Mouse (Mus musculus) hindbrain, embryonic 12.5 days (tissue): ENCODE results near the gene Vmn1r33. TPM values are rescaled to one million over a fixed set of nuclear protein-coding genes. Genes with fewer than 3 reads are reported as not detected.
"Not testable (repeated sequence)": the region's sequence is repeated elsewhere in the genome, so short reads cannot be mapped to it uniquely, and the experiment has no call there.

Source experiments
- ATAC-seq: fragments of 200-750 bp; cut with Nextera tagmentation; 2 replicates; pipeline ENCODE4 v1.8.0; 2017; ENCODE audit warnings: moderate TSS enrichment; ENCODE audit not compliant: low FRiP score
- H3K27ac ChIP-seq: fragments of 300-500 bp; sonication (generic); 2 replicates; pipeline ENCODE4 v1.5.1; 2016; ENCODE audit warnings: mild to moderate bottlenecking
- H3K27me3 ChIP-seq: fragments of 300-500 bp; sonication (generic); 2 replicates; pipeline ENCODE4 v1.6.1; 2016; ENCODE audit warnings: mild to moderate bottlenecking
- H3K36me3 ChIP-seq: fragments of 300-500 bp; sonication (generic); 2 replicates; pipeline ENCODE4 v1.6.1; 2016; ENCODE audit warnings: mild to moderate bottlenecking
- H3K4me1 ChIP-seq: fragments of 300-500 bp; sonication (generic); 2 replicates; pipeline ENCODE4 v1.6.1; 2016
- H3K4me2 ChIP-seq: fragments of 300-500 bp; sonication (generic); replicated peaks from 2 replicates; pipeline ENCODE4 v1.6.1; 2016; ENCODE audit warnings: mild to moderate bottlenecking
- H3K4me3 ChIP-seq: fragments of 300-500 bp; sonication (generic); 2 replicates; pipeline ENCODE4 v1.5.1; 2016; ENCODE audit warnings: mild to moderate bottlenecking
- H3K9ac ChIP-seq: fragments of 300-500 bp; sonication (generic); 2 replicates; pipeline ENCODE4 v1.6.1; 2016; ENCODE audit warnings: mild to moderate bottlenecking, moderate library complexity
- H3K9me3 ChIP-seq: fragments of 300-500 bp; sonication (generic); replicated peaks from 2 replicates; pipeline ENCODE4 v1.6.1; 2016; ENCODE audit warnings: mild to moderate bottlenecking
- WGBS: fragments of 180-500 bp; shearing (Covaris S2); methylation state at CpG from one replicate; pipeline ENCODE4 v1.1.7; 2016; 5-methylcytosine and 5-hydroxymethylcytosine counted together
- polyA plus RNA-seq: library from polyadenylated mRNA; unstranded; fragments of >200 nt; fragmentation: Nextera tagmentation; extraction: Ambion mirVana; gene quantifications from 2 replicates; pipeline ENCODE4 v1.2.1, GENCODE M21; 2016

Gene Vmn1r33
- not detected in 2 replicates for polyA plus RNA-seq

DNA sequence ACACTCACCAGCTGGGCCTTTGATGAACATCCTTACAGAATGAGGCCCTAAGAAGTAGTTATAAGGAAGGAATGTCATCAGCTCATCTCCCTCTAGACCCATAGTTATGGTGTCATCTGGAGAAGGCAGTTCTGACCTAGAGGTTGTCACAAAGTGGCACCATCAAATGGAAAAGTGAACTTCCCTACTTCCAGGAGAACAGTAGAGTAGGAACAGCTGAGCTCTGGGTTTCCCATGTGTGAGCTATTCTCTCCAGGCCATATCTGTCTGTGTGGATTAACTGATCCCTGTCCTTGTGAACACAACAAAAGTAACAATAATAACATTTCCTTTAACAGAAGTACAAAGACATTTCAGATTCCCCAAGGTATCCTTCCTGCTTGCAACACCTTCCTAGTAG is at the start of gene Vmn1r33:
Gene Vmn1r33 (minus strand): TSS at position 101 of the 400 bp plus-strand sequence.
- H3K9ac ChIP-seq, H3K4me3 ChIP-seq, ATAC-seq, H3K4me1 ChIP-seq, H3K36me3 ChIP-seq, H3K9me3 ChIP-seq, H3K4me2 ChIP-seq, H3K27me3 ChIP-seq, H3K27ac ChIP-seq: not testable (repeated sequence)

DNA sequence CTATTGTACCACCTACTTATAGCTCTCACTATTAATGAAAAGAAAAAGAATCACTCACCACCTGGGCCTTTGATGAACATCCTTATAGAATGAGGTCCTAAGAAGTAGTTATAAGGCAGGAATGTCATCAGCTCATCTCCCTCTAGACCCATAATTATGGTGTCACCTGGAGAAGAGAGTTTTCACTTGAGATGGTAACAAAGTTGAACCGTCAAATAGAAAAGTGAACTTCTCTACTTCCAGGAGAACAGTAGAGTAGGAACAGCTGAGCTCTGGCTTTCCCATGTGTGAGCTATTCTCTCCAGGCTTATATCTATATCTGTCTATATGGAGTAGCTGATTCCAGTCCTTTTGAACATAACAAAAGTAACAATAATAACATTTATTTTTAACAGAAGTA is 25.7 kb upstream of the Vmn1r33 start, which contains the start of gene Vmn1r34:
Gene Vmn1r34 (minus strand): TSS at position 101 of the 400 bp plus-strand sequence.
- Histone ChIP-seq H3K4me2 (no peak within 1 kb of the TSS), H3K9me3 (no peaks in the 10 kb centered on the region), H3K27me3 (no peaks in the 10 kb centered on the region), H3K4me1 (no peaks in the 10 kb centered on the region), H3K27ac (no peak within 1 kb of the TSS), H3K9ac (no peak within 1 kb of the TSS), H3K36me3 (no peaks in the 10 kb centered on the region), H3K4me3 (no peak within 1 kb of the TSS)
- 89% methylated on average over 1 of the region's 1 CpGs for whole genome bisulfite sequencing
- no peak for ATAC-seq

GRCm38 (mm10) chr6:66595804-66596203 is 22.3 kb downstream of the Vmn1r33 start:
- Histone ChIP-seq H3K36me3 (no peaks in the 10 kb centered on the region), H3K4me3 (no peak overlapping the region), H3K4me1 (no peaks in the 10 kb centered on the region), H3K9ac (no peak overlapping the region), H3K4me2 (no peak overlapping the region), H3K9me3 (0 out of 2 replicates have a peak, but pooled peaks cover 1% of the 10 kb centered on the region), H3K27ac (no peak overlapping the region), H3K27me3 (no peaks in the 10 kb centered on the region)
- no peak for ATAC-seq

Other genes starting within 250 kb of the Vmn1r33 start
- 64.2 and 71.4 TPM in 2 replicates for gene Mad2l1, start 82.9 kb downstream of the Vmn1r33 start, polyA plus RNA-seq
- not detected in 2 replicates for gene Vmn1r32, start 58.2 kb downstream of the Vmn1r33 start, polyA plus RNA-seq
- not detected in 2 replicates for gene Vmn1r34, start 25.6 kb upstream of the Vmn1r33 start, polyA plus RNA-seq
- gene Vmn1r35, start 67.6 kb upstream of the Vmn1r33 start, polyA plus RNA-seq: not detected in 2 replicates
- gene Vmn1r36, start 100.9 kb upstream of the Vmn1r33 start, polyA plus RNA-seq: not detected in 2 replicates
- gene Vmn1r37, start 111.1 kb upstream of the Vmn1r33 start, polyA plus RNA-seq: not detected in 2 replicates
- gene Vmn1r38, start 164.3 kb upstream of the Vmn1r33 start, polyA plus RNA-seq: not detected in 2 replicates
- gene Vmn1r39, start 192.3 kb upstream of the Vmn1r33 start, polyA plus RNA-seq: not detected in 2 replicates